Mouse (Mus musculus): ENCODE data around the gene Tmem253. TPM values are rescaled to one million over a fixed set of nuclear protein-coding genes. Genes with fewer than 3 reads are reported as not detected.

Tmem253 gene
- 73.8 and 101 TPM in 2 replicates for polyA plus RNA-seq (2012; rRNA removed)

- WGBS = 15% methylated on average over 6 of the region's 6 CpGs
- DNase-seq (ENCODE audit: low read depth, low spot score) = no peak
Observed at GRCm38 (mm10) chr14:52015445-52016100, at the start of gene Tmem253. Gene Tmem253, plus strand, starts transcription at chr14:52015658.

GRCm38 (mm10) chr14:51967400-51967799 is 48.1 kb upstream of the Tmem253 start:
- DNase-seq (ENCODE audit: low read depth, low spot score) = no peak
- 53% methylated on average over 3 of the region's 3 CpGs for WGBS

GRCm38 (mm10) chr14:51979252-51979651 is 36.2 kb upstream of the Tmem253 start:
- 84% methylated on average over 3 of the region's 3 CpGs for WGBS
- DNase-seq (ENCODE audit: low read depth, low spot score) = no peak

- WGBS = 74% methylated on average over 4 of the region's 4 CpGs
- no peak for DNase-seq (ENCODE audit: low read depth, low spot score)
Observed at GRCm38 (mm10) chr14:51983251-51983650, 32.2 kb upstream of the Tmem253 start.

- no peak for DNase-seq (ENCODE audit: low read depth, low spot score)
- 70% methylated on average over 10 of the region's 10 CpGs for WGBS
Observed at GRCm38 (mm10) chr14:51983855-51984246, 31.6 kb upstream of the Tmem253 start.

- no peak for DNase-seq (ENCODE audit: low read depth, low spot score)
- 2% methylated on average over 68 of the region's 74 CpGs for WGBS
Observed at GRCm38 (mm10) chr14:51984247-51985231, 30.9 kb upstream of the Tmem253 start, which contains the start of gene Arhgef40. Gene Arhgef40, plus strand, starts transcription at chr14:51984719.

GRCm38 (mm10) chr14:51985301-51986152 is 29.9 kb upstream of the Tmem253 start:
- 23% methylated on average over 27 of the region's 27 CpGs for WGBS
- no peak for DNase-seq (ENCODE audit: low read depth, low spot score)

GRCm38 (mm10) chr14:51986153-51986505 is 29.3 kb upstream of the Tmem253 start:
- WGBS = 61% methylated on average over 7 of the region's 7 CpGs
- no peak for DNase-seq (ENCODE audit: low read depth, low spot score)

- no peak for DNase-seq (ENCODE audit: low read depth, low spot score)
- 31% methylated on average over 6 of the region's 6 CpGs for WGBS
Observed at GRCm38 (mm10) chr14:51987177-51987576, 28.3 kb upstream of the Tmem253 start.

GRCm38 (mm10) chr14:51988731-51989130 is 26.7 kb upstream of the Tmem253 start:
- DNase-seq (ENCODE audit: low read depth, low spot score) = no peak
- WGBS = 80% methylated on average over 12 of the region's 12 CpGs

GRCm38 (mm10) chr14:51989461-51989970 is 25.9 kb upstream of the Tmem253 start:
- no peak for DNase-seq (ENCODE audit: low read depth, low spot score)
- 85% methylated on average over 12 of the region's 12 CpGs for WGBS

- WGBS = 88% methylated on average over 4 of the region's 4 CpGs
Observed at GRCm38 (mm10) chr14:51994453-51994852, 21.0 kb upstream of the Tmem253 start.

GRCm38 (mm10) chr14:51995219-51995871 is 20.1 kb upstream of the Tmem253 start:
- no peak for DNase-seq (ENCODE audit: low read depth, low spot score)
- WGBS = 63% methylated on average over 12 of the region's 12 CpGs

More at GRCm38 (mm10) chr14:51994453-51994852, 21.0 kb upstream of the Tmem253 start:
- no peak for DNase-seq (ENCODE audit: low read depth, low spot score)

GRCm38 (mm10) chr14:51996231-51996841 is 19.1 kb upstream of the Tmem253 start:
- WGBS = 83% methylated on average over 13 of the region's 13 CpGs
- DNase-seq (ENCODE audit: low read depth, low spot score) = no peak

GRCm38 (mm10) chr14:51996866-51997265 is 18.6 kb upstream of the Tmem253 start:
- no peak for DNase-seq (ENCODE audit: low read depth, low spot score)
- 68% methylated on average over 17 of the region's 17 CpGs for WGBS

- WGBS = 96% methylated on average over 14 of the region's 14 CpGs
- DNase-seq (ENCODE audit: low read depth, low spot score) = no peak
Observed at GRCm38 (mm10) chr14:51997483-51997882, 18.0 kb upstream of the Tmem253 start.

GRCm38 (mm10) chr14:52003981-52004495 is 11.4 kb upstream of the Tmem253 start:
- no peak for DNase-seq (ENCODE audit: low read depth, low spot score)
- 77% methylated on average over 16 of the region's 16 CpGs for WGBS

GRCm38 (mm10) chr14:52005141-52005540 is 10.3 kb upstream of the Tmem253 start:
- WGBS = 69% methylated on average over 7 of the region's 7 CpGs

More at GRCm38 (mm10) chr14:52005141-52005540, 10.3 kb upstream of the Tmem253 start:
- no peak for DNase-seq (ENCODE audit: low read depth, low spot score)

Measured in large intestine, adult 2 months (tissue).